Mouse (Mus musculus): ENCODE data around the gene Olfr1504. TPM values are rescaled to one million over a fixed set of nuclear protein-coding genes. Genes with fewer than 3 reads are reported as not detected.
"Not testable (repeated sequence)": the region's sequence is repeated elsewhere in the genome, so short reads cannot be mapped to it uniquely, and the experiment has no call there.

The Olfr1504 gene
- polyA plus RNA-seq (2012; rRNA removed) (not detected in 2 replicates), polyA plus RNA-seq (2014; fragmentation: Nextera tagmentation; extraction: Ambion mirVana) (not detected in 2 replicates)

- WGBS, result 62% methylated on average over 1 of the region's 1 CpGs
- DNase-seq (ENCODE audit: low spot score) (no peak), ATAC-seq (ENCODE audit: low FRiP score, low read depth) (no peak)
- Histone ChIP-seq H3K36me3 (ENCODE audit: control insufficient read depth, insufficient read depth, low read length) (no peaks in the 10 kb centered on the region), H3K27ac (replicated peaks; ENCODE audit: low read depth, low read length) (no peak within 1 kb of the TSS), H3K4me1 (ENCODE audit: control insufficient read depth, insufficient read depth, low read length) (no peaks in the 10 kb centered on the region), H3K9ac (ENCODE audit: low read depth, low read length, severe bottlenecking) (no peak within 1 kb of the TSS), H3K9me3 (ENCODE audit: control insufficient read depth, low read length) (no peaks in the 10 kb centered on the region), H3K4me2 (replicated peaks; ENCODE audit: low read depth, low read length, severe bottlenecking) (no peak within 1 kb of the TSS), H3K4me3 (replicated peaks; ENCODE audit: low read length) (no peak within 1 kb of the TSS), H3K27me3 (ENCODE audit: control insufficient read depth, insufficient read depth, low read length) (no peaks in the 10 kb centered on the region)
- no peak for TF ChIP-seq POLR2A (IDR thresholded peaks at IDR 0.05; ENCODE audit: borderline replicate concordance, extremely low read depth, insufficient read depth, insufficient read length)
These were observed at the start of gene Olfr1504 for GRCm38 (mm10) chr19:13897828-13898227. Gene Olfr1504, minus strand, starts transcription at chr19:13897928.

DNA sequence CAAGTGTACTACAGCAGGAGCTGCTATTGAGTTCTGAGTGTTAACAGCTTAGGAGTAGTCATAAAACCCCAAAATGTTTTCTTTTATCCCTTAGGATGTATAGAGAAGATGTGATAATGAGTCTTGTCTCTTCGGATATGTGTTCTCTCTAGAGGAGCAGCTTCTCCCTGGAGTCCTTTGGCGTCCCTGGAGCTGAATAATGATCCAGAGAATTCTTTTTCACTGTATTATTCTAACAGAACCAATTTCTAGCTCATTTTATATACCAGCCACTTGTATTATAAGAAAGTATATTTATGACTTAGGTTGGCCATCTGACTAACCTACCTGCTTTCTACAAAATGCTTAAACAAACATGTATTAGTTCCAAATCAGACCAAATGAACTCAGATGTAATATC, 15.5 kb upstream of the Olfr1504 start, which contains the start of gene Olfr1505:
Gene Olfr1505, plus strand, starts transcription at position 301 of the 400 bp plus-strand sequence.
- Histone ChIP-seq H3K4me2 (replicated peaks; ENCODE audit: low read depth, low read length, severe bottlenecking) (no peak within 1 kb of the TSS), H3K4me3 (replicated peaks; ENCODE audit: low read length) (no peak within 1 kb of the TSS), H3K27ac (replicated peaks; ENCODE audit: low read depth, low read length) (no peak within 1 kb of the TSS), H3K4me1 (ENCODE audit: control insufficient read depth, insufficient read depth, low read length) (no peaks in the 10 kb centered on the region), H3K9ac (ENCODE audit: low read depth, low read length, severe bottlenecking) (no peak within 1 kb of the TSS), H3K27me3 (ENCODE audit: control insufficient read depth, insufficient read depth, low read length) (no peaks in the 10 kb centered on the region), H3K36me3 (ENCODE audit: control insufficient read depth, insufficient read depth, low read length) (no peaks in the 10 kb centered on the region), H3K9me3 (ENCODE audit: control insufficient read depth, low read length) (no peaks in the 10 kb centered on the region)
- no peak for TF ChIP-seq POLR2A (IDR thresholded peaks at IDR 0.05; ENCODE audit: borderline replicate concordance, extremely low read depth, insufficient read depth, insufficient read length)
- DNase-seq (ENCODE audit: low spot score) (no peak), ATAC-seq (ENCODE audit: low FRiP score, low read depth) (no peak)
- 68% methylated on average over 2 of the region's 2 CpGs for WGBS

DNA sequence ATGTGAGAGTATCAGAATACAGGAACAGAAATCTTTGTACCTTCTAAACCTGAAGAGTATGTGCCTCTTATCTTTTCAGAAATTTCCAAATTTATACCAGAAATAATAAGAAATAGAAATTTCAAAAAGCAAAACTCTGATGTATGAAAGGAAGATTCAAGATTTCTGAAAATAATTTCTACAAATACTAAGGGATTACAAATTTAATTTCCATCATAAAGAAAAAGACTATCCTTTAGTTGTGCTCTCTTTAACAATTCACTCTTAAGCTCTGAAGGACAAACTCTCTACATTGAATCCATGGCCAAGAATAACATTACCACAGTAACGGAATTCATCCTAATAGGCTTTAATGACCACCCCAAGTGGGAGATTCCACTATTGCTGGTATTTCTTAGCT, 36.2 kb downstream of the Olfr1504 start, which contains the start of gene Olfr1502:
Gene Olfr1502, plus strand, starts transcription at position 301 of the 400 bp plus-strand sequence.
- no peak for TF ChIP-seq POLR2A (IDR thresholded peaks at IDR 0.05; ENCODE audit: borderline replicate concordance, extremely low read depth, insufficient read depth, insufficient read length)
- Histone ChIP-seq H3K4me1 (ENCODE audit: control insufficient read depth, insufficient read depth, low read length) (no peaks in the 10 kb centered on the region), H3K9ac (ENCODE audit: low read depth, low read length, severe bottlenecking) (no peak within 1 kb of the TSS), H3K27ac (replicated peaks; ENCODE audit: low read depth, low read length) (no peak within 1 kb of the TSS), H3K36me3 (ENCODE audit: control insufficient read depth, insufficient read depth, low read length) (no peaks in the 10 kb centered on the region), H3K4me2 (replicated peaks; ENCODE audit: low read depth, low read length, severe bottlenecking) (no peak within 1 kb of the TSS), H3K9me3 (ENCODE audit: control insufficient read depth, low read length) (no peaks in the 10 kb centered on the region), H3K27me3 (ENCODE audit: control insufficient read depth, insufficient read depth, low read length) (no peaks in the 10 kb centered on the region), H3K4me3 (replicated peaks; ENCODE audit: low read length) (no peak within 1 kb of the TSS)
- WGBS, result 90% methylated on average over 1 of the region's 1 CpGs
- ATAC-seq (ENCODE audit: low FRiP score, low read depth) (no peak), DNase-seq (ENCODE audit: low spot score) (no peak)

GRCm38 (mm10) chr19:13850592-13850991, 47.1 kb downstream of the Olfr1504 start, which contains the start of gene Olfr1501:
Gene Olfr1501, minus strand, starts transcription at chr19:13850692.
- not testable (repeated sequence) for H3K27me3 ChIP-seq (ENCODE audit: control insufficient read depth, insufficient read depth, low read length); H3K4me2 ChIP-seq (replicated peaks; ENCODE audit: low read depth, low read length, severe bottlenecking); ATAC-seq (ENCODE audit: low FRiP score, low read depth); H3K36me3 ChIP-seq (ENCODE audit: control insufficient read depth, insufficient read depth, low read length); H3K9ac ChIP-seq (ENCODE audit: low read depth, low read length, severe bottlenecking); H3K27ac ChIP-seq (replicated peaks; ENCODE audit: low read depth, low read length); H3K9me3 ChIP-seq (ENCODE audit: control insufficient read depth, low read length); H3K4me3 ChIP-seq (replicated peaks; ENCODE audit: low read length); H3K4me1 ChIP-seq (ENCODE audit: control insufficient read depth, insufficient read depth, low read length); DNase-seq (ENCODE audit: low spot score)

Other genes starting within 250 kb of the Olfr1504 start
- not detected in 2 replicates for gene Olfr1490, start 246.8 kb downstream of the Olfr1504 start, polyA plus RNA-seq (2012; rRNA removed)
- not detected in 2 replicates for gene Olfr1490, start 246.8 kb downstream of the Olfr1504 start, polyA plus RNA-seq (2014; fragmentation: Nextera tagmentation; extraction: Ambion mirVana)
- gene Olfr1491, start 200.7 kb downstream of the Olfr1504 start, polyA plus RNA-seq (2012; rRNA removed), result not detected in 2 replicates
- gene Olfr1491, start 200.7 kb downstream of the Olfr1504 start, polyA plus RNA-seq (2014; fragmentation: Nextera tagmentation; extraction: Ambion mirVana), result not detected in 2 replicates
- not detected in 2 replicates for gene Olfr1493-ps1, start 174.7 kb downstream of the Olfr1504 start, polyA plus RNA-seq (2012; rRNA removed)
- gene Olfr1493-ps1, start 174.7 kb downstream of the Olfr1504 start, polyA plus RNA-seq (2014; fragmentation: Nextera tagmentation; extraction: Ambion mirVana), result not detected in 2 replicates
- not detected in 2 replicates for gene Olfr1494, start 158.2 kb downstream of the Olfr1504 start, polyA plus RNA-seq (2012; rRNA removed)
- not detected in 2 replicates for gene Olfr1494, start 158.2 kb downstream of the Olfr1504 start, polyA plus RNA-seq (2014; fragmentation: Nextera tagmentation; extraction: Ambion mirVana)
- not detected in 2 replicates for gene Olfr1495, start 133.3 kb downstream of the Olfr1504 start, polyA plus RNA-seq (2012; rRNA removed)
- gene Olfr1495, start 133.3 kb downstream of the Olfr1504 start, polyA plus RNA-seq (2014; fragmentation: Nextera tagmentation; extraction: Ambion mirVana), result not detected in 2 replicates
- gene Olfr1496, start 120.0 kb downstream of the Olfr1504 start, polyA plus RNA-seq (2012; rRNA removed), result not detected in 2 replicates
- not detected in 2 replicates for gene Olfr1496, start 120.0 kb downstream of the Olfr1504 start, polyA plus RNA-seq (2014; fragmentation: Nextera tagmentation; extraction: Ambion mirVana)
- gene Olfr1497, start 99.7 kb downstream of the Olfr1504 start, polyA plus RNA-seq (2012; rRNA removed), result not detected in 2 replicates
- gene Olfr1497, start 99.7 kb downstream of the Olfr1504 start, polyA plus RNA-seq (2014; fragmentation: Nextera tagmentation; extraction: Ambion mirVana), result not detected in 2 replicates
- not detected in 2 replicates for gene Olfr1499, start 78.5 kb downstream of the Olfr1504 start, polyA plus RNA-seq (2012; rRNA removed)
- not detected in 2 replicates for gene Olfr1499, start 78.5 kb downstream of the Olfr1504 start, polyA plus RNA-seq (2014; fragmentation: Nextera tagmentation; extraction: Ambion mirVana)
- not detected in 2 replicates for gene Olfr1500, start 67.4 kb downstream of the Olfr1504 start, polyA plus RNA-seq (2012; rRNA removed)
- not detected in 2 replicates for gene Olfr1500, start 67.4 kb downstream of the Olfr1504 start, polyA plus RNA-seq (2014; fragmentation: Nextera tagmentation; extraction: Ambion mirVana)
- not detected in 2 replicates for gene Olfr1501, start 47.2 kb downstream of the Olfr1504 start, polyA plus RNA-seq (2012; rRNA removed)
- not detected in 2 replicates for gene Olfr1501, start 47.2 kb downstream of the Olfr1504 start, polyA plus RNA-seq (2014; fragmentation: Nextera tagmentation; extraction: Ambion mirVana)
- gene Olfr1502, start 36.1 kb downstream of the Olfr1504 start, polyA plus RNA-seq (2012; rRNA removed), result not detected in 2 replicates
- not detected in 2 replicates for gene Olfr1502, start 36.1 kb downstream of the Olfr1504 start, polyA plus RNA-seq (2014; fragmentation: Nextera tagmentation; extraction: Ambion mirVana)
- not detected in 2 replicates for gene Olfr1505, start 15.6 kb upstream of the Olfr1504 start, polyA plus RNA-seq (2012; rRNA removed)
- gene Olfr1505, start 15.6 kb upstream of the Olfr1504 start, polyA plus RNA-seq (2014; fragmentation: Nextera tagmentation; extraction: Ambion mirVana), result not detected in 2 replicates

Measured in limb, embryonic 14.5 days (tissue).